Mouse (Mus musculus) erythroblast, embryonic 14.5 days (primary cell): ENCODE measurements around the gene Galnt16.

ENCODE experiments used
- GATA1 ChIP-seq: IDR thresholded peaks from 2 replicates; pipeline ENCODE4 v1.6.1; 2012; ENCODE audit warnings: low read length, inconsistent platforms, mixed read lengths
- TAL1 ChIP-seq: IDR thresholded peaks from 3 replicates; pipeline ENCODE4 v1.6.1; 2012; ENCODE audit warnings: low read length, inconsistent platforms, mixed read lengths

GRCm38 (mm10) chr12:80526511-80526910 is 8.4 kb downstream of the Galnt16 start:
- TF ChIP-seq GATA1 (no peak), TAL1 (no peak)
